Mouse (Mus musculus) E14TG2a.4 (cell line): ENCODE results near the gene Alox15.

Experiments used
- H3K27me3 ChIP-seq: 2 replicates; pipeline ENCODE4 v1.6.1; 2014; ENCODE audit warnings: low read length, control low read depth; ENCODE audit not compliant: insufficient read depth
- H3K36me3 ChIP-seq: 2 replicates; pipeline ENCODE4 v1.6.1; 2014; ENCODE audit warnings: low read length, control low read depth; ENCODE audit not compliant: insufficient read depth
- H3K4me1 ChIP-seq: replicated peaks from 2 replicates; pipeline ENCODE4 v1.6.1; 2014; ENCODE audit warnings: low read depth, low read length, control low read depth
- H3K4me3 ChIP-seq: replicated peaks from 2 replicates; pipeline ENCODE4 v1.5.1; 2014; ENCODE audit warnings: mild to moderate bottlenecking, low read length
- H3K9me3 ChIP-seq: 2 replicates; pipeline ENCODE4 v1.6.1; 2014; ENCODE audit warnings: low read length, control low read depth
- CTCF ChIP-seq: conservative IDR thresholded peaks from 2 replicates; pipeline ENCODE4 v1.5.1; 2014; ENCODE audit warnings: low read length
- NANOG ChIP-seq: IDR thresholded peaks from 2 replicates; pipeline ENCODE4 v1.6.1; 2014; ENCODE audit warnings: borderline replicate concordance, low read length, mixed read lengths
- POU5F1 ChIP-seq: IDR thresholded peaks from 2 replicates; pipeline ENCODE4 v1.6.1; 2014; ENCODE audit warnings: low read length, borderline replicate concordance

Gene Alox15

GRCm38 (mm10) chr11:70351868-70352267, at the start of gene Alox15:
Alox15 (minus strand) TSS chr11:70352031.
- H3K4me1 ChIP-seq, result peaks cover 58% of the 10 kb centered on the region
- peaks cover 70% of the 10 kb centered on the region for H3K27me3 ChIP-seq
- peak within 1 kb of the TSS; percentile 66 for H3K4me3 ChIP-seq
- no peaks in the 10 kb centered on the region for H3K36me3 ChIP-seq
- no peak for TF ChIP-seq NANOG
- TF ChIP-seq POU5F1, result no peak
- TF ChIP-seq CTCF, result no peak
- no peaks in the 10 kb centered on the region for H3K9me3 ChIP-seq

- Histone ChIP-seq H3K36me3 (peaks cover 83% of the 10 kb centered on the region), H3K4me1 (peaks cover 19% of the 10 kb centered on the region; the same call in 1 of the 2 replicates), H3K9me3 (no peaks in the 10 kb centered on the region), H3K4me3 (no peak overlapping the region), H3K27me3 (no peaks in the 10 kb centered on the region)
- TF ChIP-seq POU5F1 (no peak), CTCF (no peak), NANOG (no peak)
Measured at GRCm38 (mm10) chr11:70389421-70389820, 37.6 kb upstream of the Alox15 start.

GRCm38 (mm10) chr11:70387436-70387835, 35.6 kb upstream of the Alox15 start:
- no peak for TF ChIP-seq NANOG
- no peak for TF ChIP-seq CTCF
- no peak for TF ChIP-seq POU5F1

GRCm38 (mm10) chr11:70384136-70384535, 32.3 kb upstream of the Alox15 start:
- no peaks in the 10 kb centered on the region for H3K27me3 ChIP-seq
- TF ChIP-seq NANOG (no peak), POU5F1 (no peak), CTCF (no peak)
- H3K4me1 ChIP-seq, result peaks cover 16% of the 10 kb centered on the region; the same call in 1 of the 2 replicates
- H3K36me3 ChIP-seq, result peaks cover 45% of the 10 kb centered on the region
- H3K4me3 ChIP-seq, result no peak overlapping the region
- no peaks in the 10 kb centered on the region for H3K9me3 ChIP-seq

More at GRCm38 (mm10) chr11:70387436-70387835, 35.6 kb upstream of the Alox15 start:
- Histone ChIP-seq H3K4me3 (no peak overlapping the region), H3K27me3 (no peaks in the 10 kb centered on the region), H3K9me3 (no peaks in the 10 kb centered on the region), H3K4me1 (peaks cover 16% of the 10 kb centered on the region; the same call in 1 of the 2 replicates), H3K36me3 (peaks cover 69% of the 10 kb centered on the region)

GRCm38 (mm10) chr11:70381330-70381729, 29.5 kb upstream of the Alox15 start:
- peaks cover 20% of the 10 kb centered on the region for H3K36me3 ChIP-seq
- no peak for TF ChIP-seq CTCF
- no peak for TF ChIP-seq POU5F1
- no peak for TF ChIP-seq NANOG
- H3K9me3 ChIP-seq, result no peaks in the 10 kb centered on the region
- peaks cover 3% of the 10 kb centered on the region; the same call in 1 of the 2 replicates for H3K4me1 ChIP-seq
- no peak overlapping the region for H3K4me3 ChIP-seq
- H3K27me3 ChIP-seq, result 0 out of 2 replicates have a peak, but pooled peaks cover 5% of the 10 kb centered on the region

- Histone ChIP-seq H3K4me1 (peaks cover 3% of the 10 kb centered on the region; the same call in 1 of the 2 replicates), H3K9me3 (no peaks in the 10 kb centered on the region), H3K27me3 (peaks cover 13% of the 10 kb centered on the region; the same call in 1 of the 2 replicates), H3K36me3 (peaks cover 12% of the 10 kb centered on the region), H3K4me3 (no peak overlapping the region)
- TF ChIP-seq POU5F1, result no peak
- TF ChIP-seq CTCF, result no peak
- TF ChIP-seq NANOG, result no peak
Measured at GRCm38 (mm10) chr11:70380478-70381005, 28.7 kb upstream of the Alox15 start.

- Histone ChIP-seq H3K36me3 (no peaks in the 10 kb centered on the region), H3K9me3 (no peaks in the 10 kb centered on the region), H3K27me3 (peaks cover 26% of the 10 kb centered on the region; the same call in 1 of the 2 replicates), H3K4me1 (no peaks in the 10 kb centered on the region), H3K4me3 (no peak overlapping the region)
- TF ChIP-seq NANOG, result no peak
- TF ChIP-seq CTCF, result no peak
- no peak for TF ChIP-seq POU5F1
Measured at GRCm38 (mm10) chr11:70376054-70376453, 24.2 kb upstream of the Alox15 start.

- Histone ChIP-seq H3K4me3 (no peak overlapping the region), H3K9me3 (peaks cover 3% of the 10 kb centered on the region; the same call in 1 of the 2 replicates), H3K4me1 (no peaks in the 10 kb centered on the region), H3K36me3 (no peaks in the 10 kb centered on the region), H3K27me3 (peaks cover 26% of the 10 kb centered on the region; the same call in 1 of the 2 replicates)
- TF ChIP-seq CTCF, result no peak
- no peak for TF ChIP-seq NANOG
- no peak for TF ChIP-seq POU5F1
Measured at GRCm38 (mm10) chr11:70374302-70374701, 22.5 kb upstream of the Alox15 start.
